Mouse (Mus musculus) intestine, embryonic 14.5 days (tissue): Measurements from ENCODE around the gene Epas1. TPM values are rescaled to one million over a fixed set of nuclear protein-coding genes. Genes with fewer than 3 reads are reported as not detected.
A peak's percentile ranks its signal among the peaks of the same experiment; 100 is the strongest.

ENCODE experiments used
- ATAC-seq: fragments of 200-750 bp; cut with Nextera tagmentation; replicated peaks from 2 replicates; pipeline ENCODE4 v1.8.0; 2017; ENCODE audit warnings: low read depth, moderate number of reproducible peaks, moderate TSS enrichment, moderate library complexity; ENCODE audit not compliant: low FRiP score, low TSS enrichment
- DNase-seq: peaks from one replicate; pipeline ENCODE4 v3.0.0-alpha.2; 2018; ENCODE audit warnings: low spot score
- H3K27ac ChIP-seq: fragments of 300-500 bp; sonication (generic); 2 replicates; pipeline ENCODE4 v1.5.1; 2014; ENCODE audit warnings: low read depth, mild to moderate bottlenecking, control low read depth
- H3K27me3 ChIP-seq: fragments of 300-500 bp; sonication (generic); replicated peaks from 2 replicates; pipeline ENCODE4 v1.6.1; 2014; ENCODE audit warnings: low read length, control low read depth; ENCODE audit not compliant: control insufficient read depth, insufficient read depth
- H3K36me3 ChIP-seq: fragments of 300-500 bp; sonication (generic); 2 replicates; pipeline ENCODE4 v1.6.1; 2014; ENCODE audit warnings: low read length, control low read depth; ENCODE audit not compliant: control insufficient read depth, insufficient read depth
- H3K4me1 ChIP-seq: fragments of 300-500 bp; sonication (generic); replicated peaks from 2 replicates; pipeline ENCODE4 v1.6.1; 2014; ENCODE audit warnings: low read length, control low read depth, mixed read lengths; ENCODE audit not compliant: control insufficient read depth, insufficient read depth
- H3K4me2 ChIP-seq: fragments of 300-500 bp; sonication (generic); 2 replicates; pipeline ENCODE4 v1.6.1; 2014; ENCODE audit warnings: low read length
- H3K4me3 ChIP-seq: fragments of 300-500 bp; sonication (generic); 2 replicates; pipeline ENCODE4 v1.5.1; 2014; ENCODE audit warnings: low read depth, low read length, control low read depth, mixed read lengths
- H3K9ac ChIP-seq: fragments of 300-500 bp; sonication (generic); 2 replicates; pipeline ENCODE4 v1.6.1; 2014; ENCODE audit warnings: mild to moderate bottlenecking, low read length
- H3K9me3 ChIP-seq: fragments of 300-500 bp; sonication (generic); 2 replicates; pipeline ENCODE4 v1.6.1; 2016; ENCODE audit warnings: low read length, control low read depth; ENCODE audit not compliant: control insufficient read depth
- WGBS: fragments of 180-500 bp; shearing (Covaris S2); extraction: QIAGEN DNeasy Blood & Tissue Kit; methylation state at CpG from one replicate; pipeline ENCODE4 v1.1.7; 2014; 5-methylcytosine and 5-hydroxymethylcytosine counted together
- polyA plus RNA-seq: library from polyadenylated mRNA; unstranded; fragments of >200 nt; fragmentation: Nextera tagmentation; extraction: Ambion mirVana; gene quantifications from 2 replicates; pipeline ENCODE4 v1.2.1, GENCODE M21; 2014

Epas1 gene
- polyA plus RNA-seq, 1 experiment from 2014 or later, result 7.7 TPM

DNA sequence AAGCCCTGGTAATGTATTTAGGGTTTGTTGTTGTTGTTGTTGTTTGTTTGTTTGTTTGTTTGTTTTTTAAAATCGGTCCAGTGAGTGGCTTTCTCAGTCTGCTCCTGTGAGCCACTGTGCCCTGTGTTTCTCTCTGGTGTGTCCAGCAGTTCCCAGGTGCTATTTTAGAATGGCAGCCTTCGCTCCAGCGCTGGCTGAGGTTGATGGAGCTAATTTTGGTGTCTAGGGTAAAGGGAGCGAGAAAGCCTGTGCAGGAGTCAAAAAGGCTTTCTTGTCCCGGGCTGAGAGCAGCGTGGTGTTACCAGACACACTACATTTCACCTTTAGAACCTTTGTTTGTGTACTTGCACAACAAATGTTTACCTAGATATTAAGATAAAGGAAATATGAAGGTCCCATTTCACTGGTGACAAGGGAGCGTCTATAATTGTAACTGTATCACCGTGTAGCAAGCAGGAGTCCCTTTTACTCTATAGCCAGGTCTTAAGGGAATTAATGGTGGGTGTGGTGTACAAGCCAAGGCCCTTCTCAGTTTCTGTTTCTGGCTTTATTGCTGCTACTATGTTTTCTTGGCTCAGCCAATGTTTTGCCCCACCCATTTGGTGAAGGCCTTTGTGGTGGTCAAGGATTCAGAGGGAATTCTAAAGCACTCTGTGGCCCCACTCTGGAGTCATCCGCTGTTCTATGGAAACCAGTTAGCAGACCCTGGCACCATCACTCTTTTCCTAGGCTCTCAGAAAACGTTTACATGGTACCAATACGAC is 9.2 kb downstream of the Epas1 start:
- 74% methylated on average over 11 of the region's 11 CpGs for WGBS
- no peaks in the 10 kb centered on the region for H3K4me1 ChIP-seq
- no peak overlapping the region for H3K9ac ChIP-seq
- H3K9me3 ChIP-seq, result no peaks in the 10 kb centered on the region
- no peak for DNase-seq
- no peak overlapping the region for H3K4me3 ChIP-seq
- 0 out of 2 replicates have a peak, but pooled peaks cover 4% of the 10 kb centered on the region for H3K27me3 ChIP-seq
- H3K36me3 ChIP-seq, result no peaks in the 10 kb centered on the region
- H3K27ac ChIP-seq, result no peak overlapping the region
- H3K4me2 ChIP-seq, result no peak overlapping the region
- ATAC-seq, result no peak

GRCm38 (mm10) chr17:86765762-86766404 is 12.4 kb downstream of the Epas1 start:
- Histone ChIP-seq H3K4me2 (no peak overlapping the region), H3K4me3 (no peak overlapping the region), H3K9ac (no peak overlapping the region), H3K4me1 (peaks cover 9% of the 10 kb centered on the region), H3K36me3 (no peaks in the 10 kb centered on the region), H3K27me3 (no peaks in the 10 kb centered on the region), H3K9me3 (no peaks in the 10 kb centered on the region), H3K27ac (no peak overlapping the region)
- ATAC-seq (no peak), DNase-seq (no peak)
- 88% methylated on average over 8 of the region's 8 CpGs for WGBS

- Histone ChIP-seq H3K9me3 (no peaks in the 10 kb centered on the region), H3K9ac (no peak overlapping the region), H3K4me1 (peaks cover 9% of the 10 kb centered on the region), H3K27ac (no peak overlapping the region), H3K4me2 (no peak overlapping the region), H3K4me3 (no peak overlapping the region), H3K36me3 (no peaks in the 10 kb centered on the region), H3K27me3 (no peaks in the 10 kb centered on the region)
- WGBS, result 88% methylated on average over 4 of the region's 4 CpGs
- ATAC-seq (no peak), DNase-seq (no peak)
Measured at GRCm38 (mm10) chr17:86766412-86766811, 12.9 kb downstream of the Epas1 start.

GRCm38 (mm10) chr17:86768596-86768995 is 15.1 kb downstream of the Epas1 start:
- no peak overlapping the region for H3K27ac ChIP-seq
- no peaks in the 10 kb centered on the region for H3K27me3 ChIP-seq
- DNase-seq, result no peak
- no peaks in the 10 kb centered on the region for H3K36me3 ChIP-seq
- no peak overlapping the region for H3K4me3 ChIP-seq
- no peak overlapping the region for H3K4me2 ChIP-seq
- ATAC-seq, result no peak
- H3K9me3 ChIP-seq, result no peaks in the 10 kb centered on the region
- H3K9ac ChIP-seq, result no peak overlapping the region
- H3K4me1 ChIP-seq, result peaks cover 9% of the 10 kb centered on the region
- 82% methylated on average over 7 of the region's 7 CpGs for WGBS

DNA sequence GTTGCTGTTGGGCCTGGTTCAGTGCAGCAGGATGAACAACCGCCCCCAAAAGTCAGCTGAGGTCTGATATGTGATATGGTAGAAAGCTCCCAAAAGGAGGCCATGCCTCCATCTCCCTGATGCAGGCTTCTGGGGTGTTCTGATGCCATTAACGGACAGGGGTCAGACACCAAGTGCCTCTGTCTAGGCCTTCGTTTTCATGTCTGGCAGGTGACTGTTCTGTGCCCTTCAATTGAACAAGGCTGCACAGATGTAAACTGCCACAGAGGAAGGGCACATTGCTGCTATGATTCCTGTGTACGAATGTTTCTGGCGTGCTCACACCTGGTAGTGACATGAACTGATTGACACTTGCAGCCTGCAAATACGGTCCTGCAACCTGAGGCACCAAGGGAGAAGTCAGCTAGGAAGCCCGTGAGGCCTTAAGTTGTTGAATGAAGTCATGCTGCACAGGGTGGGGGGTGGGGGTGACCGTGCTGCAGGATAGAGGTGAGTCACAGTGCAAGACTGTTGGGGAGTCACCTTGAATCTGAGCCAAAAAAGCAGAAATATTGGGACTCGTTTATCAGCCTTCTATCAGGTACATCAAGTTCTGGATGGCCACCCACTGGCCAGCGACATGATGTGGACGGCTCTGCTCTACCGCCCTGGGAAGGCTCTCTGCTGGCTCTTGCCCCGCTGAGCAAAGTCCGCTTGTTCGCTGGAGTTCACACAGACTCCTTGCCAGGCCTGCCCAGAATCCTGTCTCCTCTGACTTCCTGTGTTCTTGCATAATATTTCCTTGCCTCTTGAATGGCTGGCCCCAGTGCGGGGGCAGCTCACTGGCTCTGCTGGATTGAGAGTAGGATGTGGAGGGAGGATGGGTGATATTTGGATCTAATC is 16.1 kb downstream of the Epas1 start:
- H3K36me3 ChIP-seq, result no peaks in the 10 kb centered on the region
- no peaks in the 10 kb centered on the region for H3K27me3 ChIP-seq
- H3K9ac ChIP-seq, result no peak overlapping the region
- H3K4me2 ChIP-seq, result no peak overlapping the region
- 56% methylated on average over 16 of the region's 16 CpGs for WGBS
- DNase-seq (peak; percentile 66), ATAC-seq (peak; percentile 73)
- no peak overlapping the region for H3K27ac ChIP-seq
- no peaks in the 10 kb centered on the region for H3K9me3 ChIP-seq
- no peak overlapping the region for H3K4me3 ChIP-seq
- peaks cover 9% of the 10 kb centered on the region for H3K4me1 ChIP-seq

GRCm38 (mm10) chr17:86770848-86771247 is 17.3 kb downstream of the Epas1 start:
- Histone ChIP-seq H3K4me3 (no peak overlapping the region), H3K9ac (no peak overlapping the region), H3K4me2 (no peak overlapping the region), H3K4me1 (peaks cover 9% of the 10 kb centered on the region), H3K36me3 (no peaks in the 10 kb centered on the region), H3K27ac (no peak overlapping the region), H3K9me3 (no peaks in the 10 kb centered on the region), H3K27me3 (no peaks in the 10 kb centered on the region)
- DNase-seq (no peak), ATAC-seq (no peak)
- 48% methylated on average over 5 of the region's 5 CpGs for WGBS

DNA sequence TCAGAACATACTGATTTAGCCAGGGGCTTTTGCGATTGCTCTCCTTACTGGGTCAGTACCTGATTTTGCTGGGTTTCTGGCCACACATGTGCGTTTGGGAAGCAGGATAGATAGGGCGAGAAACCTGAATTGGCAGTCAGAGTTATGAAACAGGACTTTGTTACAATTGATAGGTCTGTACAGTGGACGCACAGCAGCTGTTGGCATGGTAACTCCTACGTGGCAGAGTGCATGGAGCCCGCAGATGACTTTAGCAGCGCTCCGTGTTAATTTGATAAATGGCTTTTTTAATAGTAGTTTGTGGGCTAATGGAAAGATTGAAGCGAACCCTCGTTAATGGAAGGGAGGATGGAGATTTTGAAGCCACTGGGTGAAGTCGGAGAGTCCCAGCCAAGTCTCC is 18.5 kb downstream of the Epas1 start:
- Histone ChIP-seq H3K4me2 (no peak overlapping the region), H3K27me3 (no peaks in the 10 kb centered on the region), H3K36me3 (no peaks in the 10 kb centered on the region), H3K4me1 (peaks cover 9% of the 10 kb centered on the region), H3K9me3 (no peaks in the 10 kb centered on the region), H3K4me3 (no peak overlapping the region), H3K27ac (no peak overlapping the region), H3K9ac (no peak overlapping the region)
- DNase-seq, result no peak
- ATAC-seq, result no peak
- 70% methylated on average over 11 of the region's 11 CpGs for WGBS

GRCm38 (mm10) chr17:86772929-86773588 is 19.6 kb downstream of the Epas1 start:
- Histone ChIP-seq H3K36me3 (no peaks in the 10 kb centered on the region), H3K9ac (no peak overlapping the region), H3K4me3 (no peak overlapping the region), H3K4me2 (no peak overlapping the region), H3K27ac (no peak overlapping the region), H3K27me3 (no peaks in the 10 kb centered on the region), H3K4me1 (peaks cover 9% of the 10 kb centered on the region), H3K9me3 (no peaks in the 10 kb centered on the region)
- ATAC-seq, result no peak
- no peak for DNase-seq
- WGBS, result 91% methylated on average over 15 of the region's 15 CpGs
